Mouse (Mus musculus) frontal cortex, postnatal 25 days (tissue): ENCODE data around the gene Dner.
"Not testable (repeated sequence)": the region's sequence is repeated elsewhere in the genome, so short reads cannot be mapped to it uniquely, and the experiment has no call there.

ENCODE experiments used
- DNase-seq, 2 experiments: peaks; one replicate each; pipeline ENCODE4 v3.0.0; 2022; ENCODE audit warnings: low spot score in 2 of 2

The Dner gene

DNA sequence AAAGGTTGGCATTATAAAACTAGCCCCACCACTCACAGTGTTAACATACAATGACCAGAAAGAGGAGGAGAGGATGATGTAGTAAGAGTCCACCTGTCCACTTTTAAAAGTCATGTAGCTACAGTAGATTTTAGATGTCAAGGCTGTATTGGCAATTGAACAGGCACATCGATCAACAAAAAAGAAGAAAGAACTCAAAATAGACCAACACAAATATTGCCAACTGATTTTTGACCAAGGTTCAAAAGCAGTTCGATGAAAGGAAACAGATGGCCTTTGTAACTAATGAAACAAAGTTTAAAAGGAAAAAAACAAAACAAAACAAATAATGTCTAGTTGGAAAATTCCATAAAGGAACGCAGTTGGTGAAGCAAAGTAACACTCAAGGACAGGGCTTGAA is 296.4 kb downstream of the Dner start:
- no peak for DNase-seq

DNA sequence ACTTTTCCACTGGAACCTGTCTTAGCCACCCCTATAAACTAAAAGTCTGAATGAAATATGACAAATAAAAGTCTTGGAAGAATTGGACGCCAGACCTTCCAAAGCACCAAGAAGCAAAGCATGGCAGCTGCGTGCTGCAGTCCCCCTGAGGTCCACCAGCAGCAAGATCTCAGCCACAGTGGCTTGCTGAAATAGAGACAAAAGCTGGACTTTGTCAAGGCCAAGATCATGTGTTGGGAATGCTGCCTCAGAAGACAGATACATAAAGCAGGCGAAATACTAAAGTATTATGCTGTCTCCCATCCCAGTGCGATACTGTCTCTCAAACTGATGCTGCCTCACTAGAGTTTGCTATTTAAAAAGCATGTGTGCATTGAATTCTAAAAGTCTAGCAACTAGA is 296.9 kb downstream of the Dner start:
- DNase-seq = no peak

DNA sequence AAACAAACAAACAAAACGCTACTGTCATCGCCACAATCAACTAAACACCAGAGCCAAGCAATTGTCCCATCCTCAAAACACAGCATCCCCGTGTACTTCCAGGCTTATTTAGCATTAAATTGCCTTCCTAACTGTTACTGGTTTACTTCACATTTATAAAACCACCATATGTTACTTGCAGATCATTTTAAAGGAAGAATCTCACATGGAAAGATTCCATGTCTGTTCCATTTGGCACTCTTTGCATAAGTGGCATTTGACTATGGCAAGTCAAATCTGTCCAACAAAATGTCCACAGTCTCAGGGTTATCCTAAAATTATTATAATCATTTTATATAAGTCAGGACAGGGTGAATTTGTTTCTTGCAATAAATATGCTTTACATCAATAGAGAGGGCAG is 299.2 kb downstream of the Dner start:
- no peak for DNase-seq

DNA sequence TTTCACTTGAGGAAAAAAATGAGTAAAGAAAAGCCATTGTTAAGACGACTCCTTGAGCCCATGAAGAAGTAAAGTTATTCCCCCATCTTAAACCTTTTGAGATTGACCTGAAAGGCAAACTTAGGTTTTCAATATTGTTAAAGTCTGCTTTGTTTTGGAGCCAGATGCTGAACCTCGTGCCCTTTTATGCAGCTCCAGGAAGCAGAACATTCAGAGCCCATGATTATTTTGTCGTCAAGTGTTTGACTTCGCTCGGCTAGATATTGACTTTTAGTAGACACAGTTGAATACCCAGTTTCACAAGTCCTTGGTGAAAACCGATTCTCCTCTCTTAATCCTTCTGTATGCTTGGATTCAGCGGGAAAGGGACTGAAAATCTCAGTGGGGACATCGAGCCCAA is 300.1 kb downstream of the Dner start:
- DNase-seq = no peak

DNA sequence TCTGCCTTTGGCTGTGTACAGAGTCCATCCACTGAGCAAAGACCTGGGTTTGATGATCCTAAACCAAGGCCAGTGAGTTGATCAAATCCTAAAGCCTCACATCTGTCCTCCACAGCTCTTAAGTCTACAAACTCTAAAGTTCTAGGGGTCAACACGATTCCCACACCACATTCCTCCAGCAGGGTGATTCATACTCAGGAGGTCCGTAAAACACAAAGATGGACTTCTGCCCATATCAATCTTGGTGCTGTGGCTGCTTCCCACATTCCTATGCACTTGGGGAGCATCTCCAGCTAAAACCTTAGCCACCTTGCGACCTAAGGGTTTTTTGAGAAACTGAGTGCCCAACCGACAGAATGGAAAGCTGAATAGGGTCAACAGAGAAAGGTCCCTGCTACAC is 305.1 kb downstream of the Dner start:
- no peak for DNase-seq

DNA sequence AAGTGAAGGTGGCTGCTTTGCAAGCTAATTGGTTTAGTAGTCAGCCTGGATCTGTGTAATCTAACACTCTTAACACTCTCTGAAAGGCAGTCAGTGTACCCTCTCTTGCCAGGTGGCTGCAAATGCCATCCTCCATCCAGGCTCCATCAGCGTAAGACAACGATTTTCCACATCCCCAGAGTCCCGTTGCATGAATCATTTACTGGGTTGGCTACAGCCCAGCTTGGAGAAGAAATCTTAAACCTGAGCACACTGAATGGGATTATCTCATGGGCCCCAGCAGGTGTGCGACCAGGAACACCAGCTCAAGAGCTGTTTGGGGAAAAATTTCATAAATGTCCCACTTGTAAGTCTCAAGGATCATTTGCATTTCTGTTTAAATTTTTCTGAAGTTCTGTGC is 308.4 kb downstream of the Dner start:
- no peak for DNase-seq

DNA sequence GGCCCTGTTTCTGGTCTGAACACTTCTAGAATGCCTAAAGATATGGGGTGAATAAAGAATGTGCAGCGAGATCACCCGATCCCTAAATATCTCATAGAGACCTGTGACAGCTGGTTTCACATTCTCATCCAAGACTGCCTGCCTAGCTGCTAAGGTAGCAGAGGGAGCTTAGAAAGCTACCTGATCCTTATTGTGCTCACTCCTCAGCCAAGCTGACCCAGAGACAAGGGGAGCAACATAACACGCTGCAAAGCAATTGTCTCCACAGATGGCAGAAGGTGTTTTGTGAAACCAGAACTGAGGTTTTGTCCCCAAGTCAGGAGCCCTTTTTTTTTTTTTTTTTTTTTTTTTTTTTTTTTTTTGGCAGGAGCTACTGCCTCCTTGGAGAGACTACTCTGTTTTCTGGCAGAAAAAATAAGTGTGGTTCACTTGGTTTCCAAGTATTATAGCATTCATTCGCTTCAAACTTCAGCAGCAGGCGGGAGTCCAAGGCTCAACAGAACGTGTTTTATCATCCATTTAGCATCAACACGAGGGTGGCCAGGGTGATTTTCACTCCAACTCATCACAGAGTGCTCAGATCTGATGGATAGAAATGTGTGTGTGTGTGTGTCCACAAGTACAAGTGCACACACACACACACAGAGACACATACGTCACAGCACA is 309.4 kb downstream of the Dner start:
- no peak for DNase-seq

DNA sequence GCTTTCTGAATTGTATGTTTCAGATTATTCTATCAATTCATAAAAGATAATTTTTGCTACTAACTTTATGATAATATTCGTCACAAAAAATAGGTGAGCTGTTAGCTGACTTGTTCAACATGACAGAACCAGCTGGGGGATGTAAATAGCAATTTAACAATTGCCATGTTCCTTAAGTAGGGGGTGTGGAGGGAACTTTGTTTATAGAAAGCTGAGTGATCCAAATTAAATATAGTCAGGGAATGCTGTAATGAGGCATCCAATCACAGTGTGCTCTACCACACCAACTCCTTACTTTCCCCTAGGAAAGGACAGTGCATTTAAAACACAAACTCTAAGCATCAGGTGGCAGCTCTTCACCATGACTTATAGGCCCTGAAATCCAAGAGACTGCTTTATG is 313.3 kb downstream of the Dner start:
- DNase-seq = no peak

DNA sequence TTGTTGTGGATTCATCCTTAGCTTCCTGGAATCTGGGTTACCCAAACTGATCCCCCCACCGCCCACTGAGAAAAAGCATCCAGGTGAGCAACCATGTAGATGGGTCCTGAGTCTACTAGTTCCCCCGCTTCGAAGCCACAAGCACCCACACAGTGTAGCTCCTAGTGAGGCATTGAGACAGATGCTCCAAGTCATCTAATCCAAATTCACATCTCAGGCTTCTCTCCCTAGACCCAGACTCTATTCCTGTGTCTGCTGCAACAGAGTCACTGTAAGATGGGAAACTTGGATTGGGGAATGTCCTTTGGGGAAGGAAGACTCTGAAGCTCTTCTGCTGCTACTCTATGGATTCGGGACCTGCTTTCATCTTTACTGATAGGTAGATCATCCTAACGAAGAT is 314.0 kb downstream of the Dner start:
- no peak for DNase-seq

DNA sequence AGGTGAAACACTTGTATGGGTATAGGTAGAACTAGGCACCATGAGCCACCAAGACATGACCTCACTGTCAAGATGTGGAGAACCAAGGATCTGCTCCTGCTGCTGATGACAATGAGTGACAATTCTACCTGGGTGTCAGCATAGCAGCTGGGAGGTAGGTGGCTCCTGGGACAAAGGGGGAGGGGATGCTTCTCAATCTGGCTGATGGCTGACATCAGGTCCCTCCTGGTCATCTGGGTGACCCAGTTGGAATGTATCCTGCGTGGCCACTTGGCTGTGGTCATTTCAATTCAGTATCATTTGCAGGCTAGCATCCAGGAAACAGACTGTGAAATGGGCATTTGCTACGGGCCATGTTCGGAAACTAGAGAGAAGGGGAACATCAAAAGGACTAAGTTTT is 315.1 kb downstream of the Dner start:
- no peak for DNase-seq

DNA sequence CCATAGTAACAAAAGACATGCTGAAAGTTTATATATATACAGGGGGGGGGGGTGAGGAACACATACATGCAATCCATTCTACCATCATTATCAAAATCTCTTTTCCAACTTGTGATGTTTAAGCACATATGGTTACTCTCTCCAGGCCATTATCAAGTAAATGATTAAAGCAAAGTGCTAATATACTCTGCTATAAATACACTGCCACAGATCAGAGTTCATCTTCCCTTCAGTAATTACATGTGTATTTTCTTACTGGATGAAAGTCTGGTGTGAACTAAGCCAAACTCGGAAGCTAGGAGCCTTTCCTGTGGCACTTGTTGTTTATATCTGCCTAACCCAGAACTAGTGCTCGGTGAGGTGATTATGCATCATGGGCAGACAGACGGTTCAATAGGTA is 328.3 kb downstream of the Dner start:
- no peak for DNase-seq

DNA sequence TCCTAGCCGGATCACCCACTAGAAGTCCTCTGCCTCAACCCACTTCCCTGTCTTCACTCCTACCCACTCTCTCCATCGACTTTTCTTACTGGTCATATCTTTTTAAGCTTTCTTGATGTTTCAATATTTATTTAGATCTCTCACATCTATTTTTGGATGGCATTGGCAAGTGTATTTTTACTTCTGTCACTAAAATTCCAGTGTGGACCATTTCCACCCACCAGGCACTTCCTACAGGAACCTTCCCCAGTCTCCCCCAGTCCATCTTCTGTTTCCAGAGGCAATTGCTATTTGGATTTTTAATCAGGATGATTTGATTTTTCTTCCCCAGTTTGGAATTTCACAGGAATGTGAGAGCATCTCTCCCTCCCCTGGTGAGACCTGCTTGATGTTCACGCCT is 329.5 kb downstream of the Dner start:
- DNase-seq = no peak

DNA sequence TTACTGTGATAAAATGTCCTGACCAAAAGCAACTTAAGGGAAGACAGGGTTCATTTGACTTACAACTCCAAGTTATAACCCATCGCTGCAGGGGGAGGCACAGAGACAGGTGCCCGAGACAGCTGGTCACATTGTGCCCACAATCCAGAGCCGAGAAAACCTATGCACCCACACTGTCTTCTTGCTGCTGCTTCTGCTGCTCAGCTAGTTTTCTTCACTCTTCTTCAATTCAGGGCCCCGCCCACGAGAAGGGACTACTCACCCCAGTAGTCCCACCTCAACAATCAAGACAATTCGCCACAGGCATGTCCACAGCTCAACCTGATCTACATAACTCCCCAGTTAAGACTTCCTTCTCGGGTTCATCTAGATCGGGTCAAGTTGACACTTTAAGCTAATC is 332.1 kb downstream of the Dner start, which contains the start of gene Pid1:
Gene Pid1 (minus strand): TSS at position 214 of the 400 bp plus-strand sequence.
- no peak for DNase-seq

DNA sequence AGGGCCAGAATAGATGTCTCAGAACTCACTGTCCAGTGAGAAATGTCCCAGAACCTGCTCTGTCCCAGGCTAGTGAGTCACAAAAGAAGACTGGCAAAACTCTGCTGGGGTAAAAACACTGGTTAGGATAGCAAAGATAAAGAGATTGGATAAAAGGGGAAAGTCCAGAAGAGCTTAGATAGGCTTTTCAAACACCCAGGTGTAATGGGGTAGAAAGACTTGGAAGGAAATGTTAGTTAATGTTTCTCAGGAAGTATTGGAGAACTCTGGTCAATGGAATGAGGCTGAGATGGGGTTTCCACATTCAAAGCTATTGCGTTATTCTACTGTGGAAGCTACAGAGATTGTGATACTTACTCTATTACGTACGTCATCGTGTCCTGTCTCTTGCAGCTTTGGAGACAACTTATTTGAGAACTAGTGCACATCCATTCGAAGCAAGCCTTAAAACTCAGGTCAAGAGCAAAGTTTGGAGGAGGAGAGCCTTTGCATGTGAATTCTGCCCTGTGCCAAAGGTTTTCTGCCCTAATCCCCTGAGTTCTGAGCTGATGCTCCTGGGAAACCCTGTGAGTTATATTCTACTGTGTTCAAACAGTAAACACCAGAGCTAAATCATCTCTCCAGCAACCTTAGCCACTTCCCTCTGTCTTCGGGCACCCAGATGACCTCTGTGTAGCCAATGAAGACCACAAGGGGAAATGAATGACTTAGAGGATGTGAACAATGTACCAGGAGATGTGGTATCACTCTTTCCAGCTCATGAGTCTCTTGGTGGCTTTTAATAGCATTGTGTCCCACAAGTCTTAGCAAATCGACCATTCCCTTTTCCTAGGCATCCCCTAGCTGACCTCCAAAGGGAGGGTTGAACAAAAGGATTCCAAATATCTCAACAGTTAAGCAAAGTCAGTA is 333.1 kb downstream of the Dner start:
- DNase-seq = no peak

DNA sequence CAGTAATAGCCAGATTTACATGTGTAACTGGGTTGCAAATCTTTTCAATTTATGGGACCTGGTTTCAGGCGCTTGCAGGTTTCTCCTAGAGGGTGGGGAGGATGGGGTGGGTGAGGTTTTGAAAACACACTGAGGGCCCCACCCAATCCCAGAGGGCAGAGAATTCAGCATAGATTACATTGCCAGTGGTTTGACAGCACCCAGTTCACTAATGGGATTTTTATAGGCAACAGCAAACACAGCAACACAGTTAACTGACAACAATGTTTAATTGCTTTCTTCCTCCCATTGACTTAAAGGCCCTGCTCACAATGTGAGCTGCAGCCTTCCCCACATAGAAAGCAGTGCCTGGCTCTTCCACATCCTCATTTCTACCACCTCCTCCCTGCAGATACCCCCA is 333.8 kb downstream of the Dner start:
- DNase-seq = no peak

DNA sequence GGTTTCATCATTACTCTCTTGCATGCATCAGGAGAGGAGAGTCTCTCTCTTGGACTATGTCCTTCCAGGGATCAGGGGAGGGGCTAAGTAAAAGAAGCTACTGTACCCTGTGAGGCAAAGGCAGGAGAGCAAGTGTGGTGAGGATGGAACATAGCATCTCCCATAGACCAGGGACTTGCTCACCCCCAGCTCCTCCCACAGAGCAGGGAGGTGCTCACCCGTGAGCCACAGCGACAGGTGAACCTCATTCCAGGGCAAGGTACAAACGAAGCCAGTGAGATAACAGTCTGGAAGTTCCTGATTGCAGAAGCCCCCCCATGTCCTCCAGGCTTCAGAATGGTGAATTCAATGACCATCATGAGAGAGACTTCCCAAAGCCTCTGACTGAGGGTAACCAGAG is 334.6 kb downstream of the Dner start:
- DNase-seq = no peak

DNA sequence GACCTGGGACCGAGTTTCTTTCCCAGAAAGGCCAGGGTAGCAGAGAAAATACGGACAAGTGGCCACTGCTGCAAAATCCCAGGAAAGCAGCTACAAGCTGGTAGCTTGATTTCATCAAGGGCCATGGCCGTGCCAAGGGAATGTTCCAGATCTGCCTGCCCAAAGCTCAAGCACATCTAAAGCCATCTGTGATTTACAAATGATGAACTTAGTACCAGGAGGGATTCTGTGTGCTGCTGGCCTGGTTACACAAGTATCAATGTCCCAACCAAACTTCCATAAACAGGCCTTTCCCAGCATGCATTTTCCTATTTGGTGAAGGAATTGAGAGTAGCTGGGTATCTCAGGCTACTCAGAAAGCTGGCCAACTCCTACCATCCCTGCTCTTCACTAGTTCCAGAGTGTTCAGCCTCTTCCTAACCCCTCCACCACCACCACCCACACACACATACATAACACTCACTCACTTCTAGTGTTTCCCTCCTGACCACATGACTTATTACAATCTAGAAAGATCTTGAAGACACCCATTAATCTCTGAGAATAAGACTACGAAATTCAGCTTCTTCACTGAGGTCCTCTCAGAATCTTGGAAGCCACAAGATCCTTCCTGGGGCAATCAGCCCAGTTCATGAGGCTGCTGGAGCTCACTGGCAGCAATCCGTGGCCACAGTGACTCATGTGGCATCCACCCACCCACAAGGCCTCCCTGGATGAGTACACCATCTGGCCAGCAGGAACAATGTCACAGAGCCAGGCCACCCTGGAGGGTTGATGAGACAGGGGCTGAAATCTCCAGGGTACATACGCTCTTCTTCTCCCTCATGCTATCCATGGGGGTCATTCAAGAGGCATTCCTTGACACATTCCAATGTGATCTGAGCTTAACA is 336.2 kb downstream of the Dner start:
- DNase-seq = no peak

DNA sequence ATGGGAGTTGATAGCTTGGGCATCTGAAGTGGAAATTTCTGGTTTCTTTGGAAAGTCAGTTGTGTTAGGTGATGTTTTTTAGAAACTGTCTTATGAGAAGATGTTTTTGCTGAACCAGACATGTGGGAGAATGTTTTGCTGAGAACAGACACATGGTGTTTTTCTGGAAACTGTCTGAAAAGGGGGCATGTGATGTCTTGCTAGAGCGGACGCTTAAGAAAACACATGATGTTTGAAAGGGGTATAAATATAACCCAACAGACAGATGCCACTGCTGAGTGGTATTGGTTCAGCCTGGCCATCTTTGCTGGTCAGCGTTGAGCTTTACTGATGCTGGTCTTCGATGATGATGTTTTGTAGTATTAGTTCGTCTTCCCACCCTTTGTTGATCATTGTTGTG is 338.8 kb downstream of the Dner start:
- DNase-seq = no peak

DNA sequence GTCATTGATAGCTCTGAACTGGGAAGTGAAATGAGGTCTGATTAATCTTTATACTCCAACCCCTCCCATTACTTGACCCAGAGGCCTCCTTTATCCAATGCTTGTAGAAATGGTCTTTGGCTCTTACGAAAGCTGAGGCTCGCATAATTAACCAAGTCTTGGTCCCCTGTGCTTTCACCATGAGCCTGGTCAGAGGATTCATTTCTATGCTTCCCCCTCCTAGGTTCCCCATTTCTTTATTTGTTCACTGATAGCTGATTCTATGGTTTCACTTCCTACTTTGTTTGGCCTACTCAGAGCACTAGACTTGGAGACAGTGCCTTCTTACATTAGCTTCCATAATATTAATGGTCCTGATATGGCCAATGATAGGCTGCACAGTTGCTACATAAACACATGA is 345.8 kb downstream of the Dner start:
- no peak for DNase-seq

DNA sequence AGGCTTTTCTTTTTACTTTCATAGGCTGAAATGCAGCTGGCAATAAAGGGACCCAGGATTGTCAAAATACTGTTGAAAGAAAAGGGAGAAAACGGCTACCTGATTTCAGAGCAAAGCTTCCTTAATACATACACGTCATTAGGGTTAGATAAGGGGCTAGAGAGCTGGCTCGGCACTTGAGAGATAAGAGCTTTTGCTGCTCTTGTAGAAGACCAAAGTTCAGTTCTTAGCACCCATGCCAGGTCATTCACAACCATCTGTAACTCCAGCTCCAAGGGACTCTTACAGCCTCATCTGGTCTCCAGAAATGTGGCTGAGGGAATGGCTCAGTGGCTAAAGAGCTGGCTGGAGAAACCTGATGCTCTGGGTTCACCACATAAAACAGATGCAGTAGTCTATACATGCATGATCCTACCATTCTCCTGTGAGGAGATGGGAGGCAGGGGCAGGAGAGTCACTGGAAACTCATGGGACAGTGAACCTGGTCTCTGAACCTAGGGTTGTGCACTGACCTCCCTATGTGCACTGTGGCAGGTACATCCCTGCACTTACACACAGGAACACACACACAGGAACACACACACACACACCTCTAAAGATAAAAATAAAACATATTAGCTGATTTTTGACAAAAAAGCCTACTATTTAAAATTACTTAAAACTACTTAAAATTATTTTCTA is 348.1 kb downstream of the Dner start:
- no peak for DNase-seq

DNA sequence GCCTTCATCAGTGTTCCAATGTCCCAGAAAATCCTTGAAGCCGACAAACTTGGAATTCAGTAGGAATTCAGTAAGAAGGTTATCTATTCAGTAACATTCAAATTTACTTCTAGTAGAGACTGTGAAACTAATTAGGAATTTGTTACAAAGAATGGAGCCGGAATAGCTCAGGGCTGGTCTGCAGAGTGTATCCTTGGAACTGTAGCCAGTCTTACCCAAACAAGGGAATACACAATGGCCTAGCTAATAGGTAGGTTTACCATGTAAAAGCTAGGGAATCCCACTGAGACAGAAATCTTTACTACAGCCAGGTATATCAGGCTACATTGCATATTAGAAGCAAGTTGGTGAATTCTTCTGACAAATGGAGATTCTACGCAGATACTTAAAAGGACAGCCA is 363.2 kb downstream of the Dner start:
- not testable (repeated sequence) for DNase-seq

DNA sequence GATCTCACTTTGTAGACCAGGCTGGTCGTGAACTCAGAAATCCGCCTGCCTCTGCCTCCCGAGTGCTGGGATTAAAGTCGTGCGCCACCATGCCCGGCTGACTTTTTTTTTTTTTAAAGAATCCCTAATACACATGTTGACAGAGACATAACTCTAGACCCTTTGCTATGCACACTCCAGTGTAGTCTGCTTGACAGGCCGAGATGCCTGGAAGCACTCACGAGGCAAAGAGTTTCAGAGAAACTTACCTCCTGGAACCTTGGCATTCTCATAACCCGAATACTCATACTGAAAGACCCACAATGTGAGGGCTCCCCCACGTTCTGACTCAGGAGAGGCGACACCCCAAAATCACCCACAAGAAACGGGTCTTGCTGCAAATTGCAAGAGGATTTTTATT is 364.2 kb downstream of the Dner start:
- not testable (repeated sequence) for DNase-seq
